Mouse (Mus musculus) midbrain, embryonic 14.5 days (tissue): ENCODE results near the gene Gm17416. TPM values are rescaled to one million over a fixed set of nuclear protein-coding genes. Genes with fewer than 3 reads are reported as not detected.

Source experiments
- ATAC-seq: fragments of 200-750 bp; cut with Nextera tagmentation; 2 replicates; pipeline ENCODE4 v1.8.0; 2017; ENCODE audit warnings: moderate number of reproducible peaks, moderate library complexity; ENCODE audit not compliant: low FRiP score, low TSS enrichment
- DNase-seq: peaks from one replicate; pipeline ENCODE4 v3.0.0-alpha.2; 2015
- H3K27ac ChIP-seq: fragments of 300-500 bp; sonication (generic); replicated peaks from 2 replicates; pipeline ENCODE4 v1.5.1; 2014; ENCODE audit warnings: mild to moderate bottlenecking, low read depth, low read length, moderate library complexity
- H3K27me3 ChIP-seq: fragments of 300-500 bp; sonication (generic); 2 replicates; pipeline ENCODE4 v1.6.1; 2014; ENCODE audit warnings: low read length, control low read depth, mixed read lengths; ENCODE audit not compliant: control insufficient read depth, insufficient read depth
- H3K36me3 ChIP-seq: fragments of 300-500 bp; sonication (generic); 2 replicates; pipeline ENCODE4 v1.6.1; 2014; ENCODE audit warnings: low read length, control low read depth; ENCODE audit not compliant: control insufficient read depth, insufficient read depth
- H3K4me1 ChIP-seq: fragments of 300-500 bp; sonication (generic); 2 replicates; pipeline ENCODE4 v1.6.1; 2014; ENCODE audit warnings: mild to moderate bottlenecking, antibody characterized with exemption, low read length, control low read depth; ENCODE audit not compliant: control insufficient read depth, insufficient read depth
- H3K4me2 ChIP-seq: fragments of 300-500 bp; sonication (generic); 2 replicates; pipeline ENCODE4 v1.6.1; 2014; ENCODE audit warnings: mild to moderate bottlenecking, low read length, moderate library complexity
- H3K4me3 ChIP-seq: fragments of 300-500 bp; sonication (generic); replicated peaks from 2 replicates; pipeline ENCODE4 v1.5.1; 2014; ENCODE audit warnings: low read depth, low read length
- H3K9ac ChIP-seq: fragments of 300-500 bp; sonication (generic); replicated peaks from 2 replicates; pipeline ENCODE4 v1.6.1; 2014; ENCODE audit warnings: mild to moderate bottlenecking, low read length, moderate library complexity
- H3K9me3 ChIP-seq: fragments of 300-500 bp; sonication (generic); 2 replicates; pipeline ENCODE4 v1.6.1; 2016; ENCODE audit warnings: low read length, control low read depth, mixed read lengths; ENCODE audit not compliant: control insufficient read depth
- WGBS: fragments of 180-500 bp; shearing (Covaris S2); extraction: QIAGEN DNeasy Blood & Tissue Kit; methylation state at CpG from one replicate; pipeline ENCODE4 v1.1.7; 2014; 5-methylcytosine and 5-hydroxymethylcytosine counted together
- polyA plus RNA-seq: library from polyadenylated mRNA; unstranded; fragments of >200 nt; fragmentation: Nextera tagmentation; extraction: Ambion mirVana; gene quantifications from 2 replicates; pipeline ENCODE4 v1.2.1, GENCODE M21; 2014

Gm17416 gene
- polyA plus RNA-seq, 1 experiment from 2014 or later: not detected

GRCm38 (mm10) chr2:152599299-152599698, 30.2 kb downstream of the Gm17416 start, which contains the start of gene Defb45:
Gene Defb45 (minus strand): TSS chr2:152599399.
- H3K9me3 ChIP-seq: no peaks in the 10 kb centered on the region
- no peak within 1 kb of the TSS for H3K27ac ChIP-seq
- no peaks in the 10 kb centered on the region for H3K27me3 ChIP-seq
- no peaks in the 10 kb centered on the region for H3K4me1 ChIP-seq
- no peaks in the 10 kb centered on the region for H3K36me3 ChIP-seq
- H3K4me2 ChIP-seq: no peak within 1 kb of the TSS
- H3K9ac ChIP-seq: no peak within 1 kb of the TSS
- 69% methylated on average over 7 of the region's 7 CpGs for WGBS
- no peak within 1 kb of the TSS for H3K4me3 ChIP-seq
- no peak for ATAC-seq
- DNase-seq: no peak

- WGBS: 85% methylated on average over 6 of the region's 6 CpGs
- no peak for DNase-seq
- Histone ChIP-seq H3K36me3 (no peaks in the 10 kb centered on the region), H3K9me3 (no peaks in the 10 kb centered on the region), H3K4me2 (no peak overlapping the region), H3K4me3 (no peak overlapping the region), H3K27me3 (no peaks in the 10 kb centered on the region), H3K27ac (no peak overlapping the region), H3K4me1 (no peaks in the 10 kb centered on the region), H3K9ac (no peak overlapping the region)
- no peak for ATAC-seq
Measured at GRCm38 (mm10) chr2:152600076-152600475, 30.9 kb downstream of the Gm17416 start.

- no peak for DNase-seq
- H3K9ac ChIP-seq: no peak overlapping the region
- H3K9me3 ChIP-seq: no peaks in the 10 kb centered on the region
- no peak overlapping the region for H3K27ac ChIP-seq
- 82% methylated on average over 4 of the region's 4 CpGs for WGBS
- H3K27me3 ChIP-seq: no peaks in the 10 kb centered on the region
- H3K36me3 ChIP-seq: no peaks in the 10 kb centered on the region
- no peak overlapping the region for H3K4me2 ChIP-seq
- ATAC-seq: no peak
- H3K4me3 ChIP-seq: no peak overlapping the region
- H3K4me1 ChIP-seq: no peaks in the 10 kb centered on the region
Measured at GRCm38 (mm10) chr2:152601275-152601960, 32.3 kb downstream of the Gm17416 start.

- no peak within 1 kb of the TSS for H3K4me3 ChIP-seq
- no peak within 1 kb of the TSS for H3K27ac ChIP-seq
- H3K4me1 ChIP-seq: no peaks in the 10 kb centered on the region
- H3K36me3 ChIP-seq: no peaks in the 10 kb centered on the region
- no peak within 1 kb of the TSS for H3K4me2 ChIP-seq
- no peaks in the 10 kb centered on the region for H3K9me3 ChIP-seq
- no peak within 1 kb of the TSS for H3K9ac ChIP-seq
- no peak for ATAC-seq
- peak; percentile 25 for DNase-seq
- no peaks in the 10 kb centered on the region for H3K27me3 ChIP-seq
- 88% methylated on average over 15 of the region's 15 CpGs for WGBS
Measured at GRCm38 (mm10) chr2:152604057-152604456, 34.9 kb downstream of the Gm17416 start, which contains the start of gene Defb36. Gene Defb36 (plus strand): TSS chr2:152604327.

- Histone ChIP-seq H3K9me3 (no peaks in the 10 kb centered on the region), H3K4me2 (no peak overlapping the region), H3K27ac (no peak overlapping the region), H3K27me3 (no peaks in the 10 kb centered on the region), H3K4me1 (no peaks in the 10 kb centered on the region), H3K36me3 (no peaks in the 10 kb centered on the region), H3K9ac (no peak overlapping the region), H3K4me3 (no peak overlapping the region)
- 75% methylated on average over 6 of the region's 6 CpGs for WGBS
- ATAC-seq (no peak), DNase-seq (no peak)
Measured at GRCm38 (mm10) chr2:152607746-152608145, 38.6 kb downstream of the Gm17416 start.

GRCm38 (mm10) chr2:152608719-152609118, 39.6 kb downstream of the Gm17416 start:
- Histone ChIP-seq H3K36me3 (no peaks in the 10 kb centered on the region), H3K27ac (no peak overlapping the region), H3K4me1 (no peaks in the 10 kb centered on the region), H3K4me3 (no peak overlapping the region), H3K9ac (no peak overlapping the region), H3K27me3 (no peaks in the 10 kb centered on the region), H3K9me3 (no peaks in the 10 kb centered on the region), H3K4me2 (no peak overlapping the region)
- ATAC-seq: no peak
- WGBS: 88% methylated on average over 1 of the region's 1 CpGs
- no peak for DNase-seq

- DNase-seq: no peak
- WGBS: 45% methylated on average over 8 of the region's 8 CpGs
- no peaks in the 10 kb centered on the region for H3K4me1 ChIP-seq
- no peak overlapping the region for H3K9ac ChIP-seq
- no peak overlapping the region for H3K4me3 ChIP-seq
- H3K27me3 ChIP-seq: no peaks in the 10 kb centered on the region
- no peak for ATAC-seq
- no peak overlapping the region for H3K27ac ChIP-seq
- H3K36me3 ChIP-seq: no peaks in the 10 kb centered on the region
- H3K4me2 ChIP-seq: no peak overlapping the region
- no peaks in the 10 kb centered on the region for H3K9me3 ChIP-seq
Measured at GRCm38 (mm10) chr2:152612193-152612592, 43.1 kb downstream of the Gm17416 start.

GRCm38 (mm10) chr2:152615563-152615962, 46.4 kb downstream of the Gm17416 start:
- ATAC-seq: no peak; the same call in 1 of the 2 replicates
- no peak overlapping the region for H3K9ac ChIP-seq
- H3K36me3 ChIP-seq: no peaks in the 10 kb centered on the region
- H3K27me3 ChIP-seq: no peaks in the 10 kb centered on the region
- no peak overlapping the region for H3K4me2 ChIP-seq
- no peak overlapping the region for H3K27ac ChIP-seq
- DNase-seq: peak; percentile 92
- WGBS: 14% methylated on average over 7 of the region's 7 CpGs
- H3K9me3 ChIP-seq: no peaks in the 10 kb centered on the region
- no peak overlapping the region for H3K4me3 ChIP-seq
- no peaks in the 10 kb centered on the region for H3K4me1 ChIP-seq

- no peak overlapping the region for H3K9ac ChIP-seq
- ATAC-seq (no peak), DNase-seq (no peak)
- H3K4me1 ChIP-seq: no peaks in the 10 kb centered on the region
- no peak overlapping the region for H3K27ac ChIP-seq
- H3K4me3 ChIP-seq: no peak overlapping the region
- no peaks in the 10 kb centered on the region for H3K9me3 ChIP-seq
- WGBS: 83% methylated on average over 6 of the region's 6 CpGs
- H3K27me3 ChIP-seq: no peaks in the 10 kb centered on the region
- H3K4me2 ChIP-seq: no peak overlapping the region
- H3K36me3 ChIP-seq: no peaks in the 10 kb centered on the region
Measured at GRCm38 (mm10) chr2:152616470-152616869, 47.3 kb downstream of the Gm17416 start.
